Mouse (Mus musculus) gastrocnemius, adult 2 months (tissue): Measurements from ENCODE around the gene Gpr137c. TPM values are rescaled to one million over a fixed set of nuclear protein-coding genes. Genes with fewer than 3 reads are reported as not detected.

Source experiments
- DNase-seq: peaks from one replicate; pipeline ENCODE4 v3.0.0; 2022
- H3K27ac ChIP-seq: fragments of 200-600 bp; 2 replicates; pipeline ENCODE4 v1.8.1; 2022; ENCODE audit warnings: mild to moderate bottlenecking
- H3K4me3 ChIP-seq: fragments of 200-600 bp; 2 replicates; pipeline ENCODE4 v1.8.1; 2022; ENCODE audit warnings: mild to moderate bottlenecking, moderate library complexity
- CTCF ChIP-seq: fragments of 200-600 bp; IDR thresholded peaks from 2 replicates; pipeline ENCODE4 v1.8.1; 2022; ENCODE audit warnings: antibody characterized with exemption, mild to moderate bottlenecking, moderate library complexity
- intact Hi-C: fragments of 180-260 bp; cut with DNase I; formaldehyde crosslinking; loops from one replicate; pipeline ENCODE4 v1.15.1; 2025
- total RNA-seq, 2 experiments: library from RNA; stranded (reverse); gene quantifications; 2 replicates each; pipeline ENCODE4 v1.2.3; 2021

Gpr137c gene
- total RNA-seq, 2 experiments from 2014 or later = 2.5 to 3.1 TPM

GRCm38 (mm10) chr14:45307630-45308328 lies 88.3 kb downstream of the Gpr137c start:
- Histone ChIP-seq H3K27ac (no peak overlapping the region), H3K4me3 (no peak overlapping the region)
- TF ChIP-seq CTCF = no peak
- no peak for DNase-seq
- intact Hi-C loops = no loop called here

- TF ChIP-seq CTCF = no peak
- H3K27ac ChIP-seq = no peak overlapping the region
- peak; percentile 28 for DNase-seq
- H3K4me3 ChIP-seq = no peak overlapping the region
- intact Hi-C loops = loop anchor here (10.0 kb wide), 1 partner anchor 95 kb away; the partner anchor contains the start of gene Gpr137c
These were observed 90.1 kb downstream of the Gpr137c start for GRCm38 (mm10) chr14:45309646-45310045.

- DNase-seq = no peak
- TF ChIP-seq CTCF = no peak
- intact Hi-C loops = loop anchor here (10.0 kb wide), 1 partner anchor 95 kb away; the partner anchor contains the start of gene Gpr137c
These were observed 90.6 kb downstream of the Gpr137c start for GRCm38 (mm10) chr14:45310101-45310500.

GRCm38 (mm10) chr14:45316927-45317326 lies 97.4 kb downstream of the Gpr137c start:
- no peak for TF ChIP-seq CTCF
- intact Hi-C loops = loop anchor here (10.0 kb wide), 1 partner anchor 102 kb away; the partner anchor contains the start of gene Gpr137c
- no peak overlapping the region for H3K27ac ChIP-seq

More at GRCm38 (mm10) chr14:45310101-45310500, 90.6 kb downstream of the Gpr137c start:
- Histone ChIP-seq H3K27ac (no peak overlapping the region), H3K4me3 (no peak overlapping the region)

GRCm38 (mm10) chr14:45317921-45318411 lies 98.4 kb downstream of the Gpr137c start:
- intact Hi-C loops = loop anchor here (10.0 kb wide), 1 partner anchor 103 kb away; the partner anchor contains the start of gene Gpr137c
- no peak for DNase-seq
- peak overlapping the region; percentile 98 for H3K4me3 ChIP-seq
- H3K27ac ChIP-seq = peak overlapping the region; percentile 91
- no peak for TF ChIP-seq CTCF

More at GRCm38 (mm10) chr14:45316927-45317326, 97.4 kb downstream of the Gpr137c start:
- no peak for DNase-seq
- H3K4me3 ChIP-seq = peak overlapping the region; percentile 98

- TF ChIP-seq CTCF = no peak
- H3K27ac ChIP-seq = peak within 1 kb of the TSS; percentile 91
- H3K4me3 ChIP-seq = peak within 1 kb of the TSS; percentile 98
- intact Hi-C loops = loop anchor here (10.0 kb wide), 1 partner anchor 104 kb away; the partner anchor contains the start of gene Gpr137c
- peak; percentile 90 for DNase-seq
These were observed 99.1 kb downstream of the Gpr137c start, which contains the start of gene Ero1l for GRCm38 (mm10) chr14:45318426-45319236. Gene Ero1l (minus strand): TSS chr14:45318771.

GRCm38 (mm10) chr14:45319237-45319610 lies 99.7 kb downstream of the Gpr137c start:
- TF ChIP-seq CTCF = no peak
- peak overlapping the region; percentile 98 for H3K4me3 ChIP-seq
- peak overlapping the region; percentile 91 for H3K27ac ChIP-seq
- DNase-seq = no peak
- intact Hi-C loops = loop anchor here (10.0 kb wide), 1 partner anchor 104 kb away; the partner anchor contains the start of gene Gpr137c

- no peak for TF ChIP-seq CTCF
- H3K4me3 ChIP-seq = no peak overlapping the region
- no peak overlapping the region for H3K27ac ChIP-seq
- no peak for DNase-seq
- intact Hi-C loops = no loop called here
These were observed 100.6 kb downstream of the Gpr137c start for GRCm38 (mm10) chr14:45320111-45320510.

- no peak overlapping the region for H3K4me3 ChIP-seq
- TF ChIP-seq CTCF = no peak
- intact Hi-C loops = no loop called here
- no peak overlapping the region for H3K27ac ChIP-seq
- DNase-seq = no peak
These were observed 101.5 kb downstream of the Gpr137c start for GRCm38 (mm10) chr14:45321067-45321466.

- TF ChIP-seq CTCF = no peak
These were observed 102.1 kb downstream of the Gpr137c start for GRCm38 (mm10) chr14:45321622-45322021.

GRCm38 (mm10) chr14:45322450-45322849 lies 102.9 kb downstream of the Gpr137c start:
- no peak for TF ChIP-seq CTCF
- intact Hi-C loops = no loop called here
- no peak for DNase-seq

More at GRCm38 (mm10) chr14:45321622-45322021, 102.1 kb downstream of the Gpr137c start:
- Histone ChIP-seq H3K27ac (no peak overlapping the region), H3K4me3 (no peak overlapping the region)
- DNase-seq = no peak
- intact Hi-C loops = no loop called here

GRCm38 (mm10) chr14:45323320-45323719 lies 103.8 kb downstream of the Gpr137c start:
- H3K27ac ChIP-seq = no peak overlapping the region
- H3K4me3 ChIP-seq = no peak overlapping the region
- no peak for DNase-seq
- TF ChIP-seq CTCF = no peak
- intact Hi-C loops = no loop called here

More at GRCm38 (mm10) chr14:45322450-45322849, 102.9 kb downstream of the Gpr137c start:
- Histone ChIP-seq H3K27ac (no peak overlapping the region), H3K4me3 (no peak overlapping the region)
